Mouse (Mus musculus) liver, adult 2 months (tissue): ENCODE measurements around the gene Olfr1009. TPM values are rescaled to one million over a fixed set of nuclear protein-coding genes. Genes with fewer than 3 reads are reported as not detected.

ENCODE experiments used
- DNase-seq: peaks from one replicate; pipeline ENCODE4 v3.0.0-alpha.2; 2011; ENCODE audit warnings: low read depth, low spot score; ENCODE audit errors: extremely low read depth
- H3K27ac ChIP-seq: fragments of 200-500 bp; replicated peaks from 2 replicates; pipeline ENCODE4 v1.5.1; 2012; ENCODE audit warnings: low read depth, mild to moderate bottlenecking, control low read depth, inconsistent platforms, low read length; ENCODE audit not compliant: insufficient read depth
- H3K27me3 ChIP-seq: fragments of 200-500 bp; 2 replicates; pipeline ENCODE4 v1.6.1; 2012; ENCODE audit warnings: mild to moderate bottlenecking, moderate library complexity, low read length, inconsistent platforms; ENCODE audit not compliant: control insufficient read depth, insufficient read depth
- H3K36me3 ChIP-seq: fragments of 200-500 bp; 2 replicates; pipeline ENCODE4 v1.6.1; 2012; ENCODE audit warnings: low read length, inconsistent platforms; ENCODE audit not compliant: control insufficient read depth, insufficient read depth
- H3K4me1 ChIP-seq: fragments of 200-500 bp; 2 replicates; pipeline ENCODE4 v1.6.1; 2011; ENCODE audit warnings: low read length; ENCODE audit not compliant: control insufficient read depth, insufficient read depth
- H3K4me3 ChIP-seq: fragments of 200-500 bp; 2 replicates; pipeline ENCODE4 v1.5.1; 2011; ENCODE audit warnings: low read depth, mild to moderate bottlenecking, control low read depth, low read length, moderate library complexity; ENCODE audit not compliant: insufficient read depth
- H3K79me2 ChIP-seq: fragments of 200-500 bp; 2 replicates; pipeline ENCODE4 v1.6.1; 2012; ENCODE audit warnings: inconsistent platforms, mild to moderate bottlenecking, low read length, moderate library complexity; ENCODE audit not compliant: control insufficient read depth, insufficient read depth
- H3K9ac ChIP-seq: fragments of 200-500 bp; 2 replicates; pipeline ENCODE4 v1.6.1; 2012; ENCODE audit warnings: low read depth, mild to moderate bottlenecking, control low read depth, inconsistent platforms, low read length
- CTCF ChIP-seq: fragments of 200-500 bp; IDR thresholded peaks from 2 replicates; pipeline ENCODE4 v1.5.1; 2011; ENCODE audit warnings: low read depth, low read length, control low read depth
- POLR2A ChIP-seq: fragments of 200-500 bp; IDR thresholded peaks from 2 replicates; pipeline ENCODE4 v1.6.1; 2011; ENCODE audit warnings: low read length, control low read depth; ENCODE audit not compliant: insufficient read depth; ENCODE audit errors: extremely low read depth
- WGBS: fragments of 180-500 bp; shearing (Covaris S2); methylation state at CpG from one replicate; pipeline ENCODE4 v1.1.7; 2018; 5-methylcytosine and 5-hydroxymethylcytosine counted together
- polyA plus RNA-seq: library from polyadenylated mRNA; depleted of rRNA; stranded (reverse); fragments of >200 nt; gene quantifications from 2 replicates; pipeline ENCODE4 v1.2.3, GENCODE M21; 2012; rRNA removed
- total RNA-seq: library from RNA; depleted of rRNA; stranded (reverse); fragments of >200 nt; gene quantifications from 2 replicates; pipeline ENCODE4 v1.2.3, GENCODE M21; 2014; rRNA removed

The Olfr1009 gene
- total and polyA plus RNA-seq, 2 experiments, result not detected

DNA sequence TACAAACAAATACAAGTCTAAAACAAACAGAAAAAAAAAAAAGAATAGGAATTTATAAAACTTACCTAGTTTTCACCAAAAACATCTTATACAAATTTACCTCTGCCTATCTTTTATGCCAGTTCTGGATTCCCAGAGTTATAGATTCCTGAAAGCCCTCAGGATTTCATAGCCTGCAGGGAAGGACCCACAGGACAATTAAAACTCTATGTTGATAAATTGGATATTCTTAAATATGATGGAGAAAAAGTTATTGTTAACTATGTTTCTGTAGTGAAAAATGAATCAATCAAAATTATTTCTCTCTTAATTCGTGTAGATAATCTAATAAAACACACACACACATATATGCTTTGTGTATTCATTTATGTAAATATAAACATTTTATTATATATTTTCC, 47.4 kb downstream of the Olfr1009 start, which contains the start of gene Olfr1012:
Gene Olfr1012 (minus strand): TSS at position 101 of the 400 bp plus-strand sequence.
- DNase-seq, result no peak
- Histone ChIP-seq H3K9ac (no peak within 1 kb of the TSS), H3K27me3 (no peaks in the 10 kb centered on the region), H3K27ac (no peak within 1 kb of the TSS), H3K4me3 (no peak within 1 kb of the TSS), H3K79me2 (no peaks in the 10 kb centered on the region), H3K36me3 (no peaks in the 10 kb centered on the region), H3K4me1 (no peaks in the 10 kb centered on the region)
- WGBS, result 54% methylated on average over 1 of the region's 1 CpGs
- TF ChIP-seq CTCF, result no peak

DNA sequence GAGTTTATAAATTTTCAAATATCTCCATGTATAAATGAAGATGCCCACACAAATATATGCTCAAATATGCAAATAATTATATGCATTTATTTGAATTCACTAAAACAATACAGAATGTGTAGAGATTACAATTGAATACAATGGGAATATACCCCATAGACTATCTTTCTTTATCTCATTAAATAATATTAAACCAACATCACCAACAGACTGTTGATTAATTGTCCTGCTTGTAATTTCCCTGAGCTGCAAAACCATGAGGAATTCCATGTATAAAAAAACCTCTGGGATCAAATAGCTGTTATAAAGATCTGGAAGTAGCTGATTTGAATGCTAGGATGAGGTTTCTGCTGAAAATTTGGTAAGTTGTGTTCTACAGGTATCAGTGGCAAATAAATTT, 51.6 kb downstream of the Olfr1009 start, which contains the start of gene Olfr1013:
Gene Olfr1013 (plus strand): TSS at position 301 of the 400 bp plus-strand sequence.
- Histone ChIP-seq H3K27me3 (no peaks in the 10 kb centered on the region), H3K27ac (no peak within 1 kb of the TSS), H3K9ac (no peak within 1 kb of the TSS), H3K79me2 (no peaks in the 10 kb centered on the region), H3K4me1 (no peaks in the 10 kb centered on the region), H3K36me3 (no peaks in the 10 kb centered on the region), H3K4me3 (no peak within 1 kb of the TSS)
- no peak for DNase-seq
- TF ChIP-seq CTCF (no peak), POLR2A (no peak)

DNA sequence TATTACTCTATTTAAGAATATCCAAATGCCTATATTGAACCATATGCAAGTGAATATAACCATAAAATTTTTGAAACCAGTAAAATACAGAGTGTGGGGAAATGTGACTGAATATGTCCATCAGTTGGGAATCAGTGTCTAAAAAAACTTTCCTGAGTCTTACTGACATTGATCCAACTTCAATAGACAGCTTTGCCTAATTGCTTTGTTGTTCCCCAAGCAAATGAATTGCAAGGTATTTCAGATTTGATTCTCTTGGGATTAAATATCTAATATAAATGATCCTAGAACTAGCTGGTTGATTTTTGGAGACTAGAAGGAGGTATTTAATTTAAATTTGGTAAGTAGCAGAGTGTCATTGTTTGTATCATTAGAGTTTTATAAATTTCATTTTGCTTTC, 57.2 kb downstream of the Olfr1009 start, which contains the start of gene Olfr1014:
Gene Olfr1014 (plus strand): TSS at position 301 of the 400 bp plus-strand sequence.
- DNase-seq, result no peak
- TF ChIP-seq CTCF, result no peak
- no peak for TF ChIP-seq POLR2A
- Histone ChIP-seq H3K27ac (no peak within 1 kb of the TSS), H3K4me1 (no peaks in the 10 kb centered on the region), H3K79me2 (no peaks in the 10 kb centered on the region), H3K9ac (no peak within 1 kb of the TSS), H3K4me3 (no peak within 1 kb of the TSS), H3K27me3 (no peaks in the 10 kb centered on the region), H3K36me3 (no peaks in the 10 kb centered on the region)

Other genes starting within 250 kb of the Olfr1009 start
- gene 4833423E24Rik, start 196.4 kb upstream of the Olfr1009 start, total RNA-seq, result not detected in 2 replicates
- not detected in 2 replicates for gene 4833423E24Rik, start 196.4 kb upstream of the Olfr1009 start, polyA plus RNA-seq
- not detected in 2 replicates for gene Olfr996, start 136.2 kb upstream of the Olfr1009 start, total RNA-seq
- gene Olfr996, start 136.2 kb upstream of the Olfr1009 start, polyA plus RNA-seq, result not detected in 2 replicates
- not detected in 2 replicates for gene Olfr998, start 126.5 kb upstream of the Olfr1009 start, total RNA-seq
- gene Olfr998, start 126.5 kb upstream of the Olfr1009 start, polyA plus RNA-seq, result not detected in 2 replicates
- gene Olfr1000, start 103.5 kb upstream of the Olfr1009 start, total RNA-seq, result not detected in 2 replicates
- not detected in 2 replicates for gene Olfr1000, start 103.5 kb upstream of the Olfr1009 start, polyA plus RNA-seq
- not detected in 2 replicates for gene Olfr1002, start 64.7 kb upstream of the Olfr1009 start, total RNA-seq
- gene Olfr1002, start 64.7 kb upstream of the Olfr1009 start, polyA plus RNA-seq, result not detected in 2 replicates
- gene Olfr154, start 51.0 kb upstream of the Olfr1009 start, total RNA-seq, result not detected in 2 replicates
- not detected in 2 replicates for gene Olfr154, start 51.0 kb upstream of the Olfr1009 start, polyA plus RNA-seq
- not detected in 2 replicates for gene Olfr1006, start 36.7 kb upstream of the Olfr1009 start, total RNA-seq
- not detected in 2 replicates for gene Olfr1006, start 36.7 kb upstream of the Olfr1009 start, polyA plus RNA-seq
- gene Olfr1008, start 26.0 kb upstream of the Olfr1009 start, total RNA-seq, result not detected in 2 replicates
- gene Olfr1008, start 26.0 kb upstream of the Olfr1009 start, polyA plus RNA-seq, result not detected in 2 replicates
- not detected in 2 replicates for gene Olfr1012, start 47.3 kb downstream of the Olfr1009 start, total RNA-seq
- not detected in 2 replicates for gene Olfr1012, start 47.3 kb downstream of the Olfr1009 start, polyA plus RNA-seq
- not detected in 2 replicates for gene Olfr1013, start 51.7 kb downstream of the Olfr1009 start, total RNA-seq
- gene Olfr1013, start 51.7 kb downstream of the Olfr1009 start, polyA plus RNA-seq, result not detected in 2 replicates
- gene Olfr1014, start 57.3 kb downstream of the Olfr1009 start, total RNA-seq, result not detected in 2 replicates
- not detected in 2 replicates for gene Olfr1014, start 57.3 kb downstream of the Olfr1009 start, polyA plus RNA-seq
- gene Olfr1015, start 66.6 kb downstream of the Olfr1009 start, total RNA-seq, result not detected in 2 replicates
- gene Olfr1015, start 66.6 kb downstream of the Olfr1009 start, polyA plus RNA-seq, result not detected in 2 replicates
- not detected in 2 replicates for gene Olfr1016, start 87.1 kb downstream of the Olfr1009 start, total RNA-seq
- gene Olfr1016, start 87.1 kb downstream of the Olfr1009 start, polyA plus RNA-seq, result not detected in 2 replicates
- not detected in 2 replicates for gene Olfr1018, start 103.1 kb downstream of the Olfr1009 start, total RNA-seq
- gene Olfr1018, start 103.1 kb downstream of the Olfr1009 start, polyA plus RNA-seq, result not detected in 2 replicates
- not detected in 2 replicates for gene Olfr1019, start 130.1 kb downstream of the Olfr1009 start, total RNA-seq
- gene Olfr1019, start 130.1 kb downstream of the Olfr1009 start, polyA plus RNA-seq, result not detected in 2 replicates
- gene Olfr1020, start 131.6 kb downstream of the Olfr1009 start, total RNA-seq, result not detected in 2 replicates
- not detected in 2 replicates for gene Olfr1020, start 131.6 kb downstream of the Olfr1009 start, polyA plus RNA-seq
- gene Olfr1022, start 153.2 kb downstream of the Olfr1009 start, total RNA-seq, result not detected in 2 replicates
- not detected in 2 replicates for gene Olfr1022, start 153.2 kb downstream of the Olfr1009 start, polyA plus RNA-seq
- gene Olfr1023, start 170.2 kb downstream of the Olfr1009 start, total RNA-seq, result not detected in 2 replicates
- gene Olfr1023, start 170.2 kb downstream of the Olfr1009 start, polyA plus RNA-seq, result not detected in 2 replicates
- gene Olfr1024, start 189.6 kb downstream of the Olfr1009 start, total RNA-seq, result not detected in 2 replicates
- gene Olfr1024, start 189.6 kb downstream of the Olfr1009 start, polyA plus RNA-seq, result not detected in 2 replicates
- not detected in 2 replicates for gene Olfr1025-ps1, start 199.8 kb downstream of the Olfr1009 start, total RNA-seq
- gene Olfr1025-ps1, start 199.8 kb downstream of the Olfr1009 start, polyA plus RNA-seq, result not detected in 2 replicates
- gene Olfr1026, start 206.1 kb downstream of the Olfr1009 start, total RNA-seq, result not detected in 2 replicates
- gene Olfr1026, start 206.1 kb downstream of the Olfr1009 start, polyA plus RNA-seq, result not detected in 2 replicates
- not detected in 2 replicates for gene Olfr1028, start 235.0 kb downstream of the Olfr1009 start, total RNA-seq
- gene Olfr1028, start 235.0 kb downstream of the Olfr1009 start, polyA plus RNA-seq, result not detected in 2 replicates